Mouse (Mus musculus) hindbrain, embryonic 13.5 days (tissue): Measurements from ENCODE around the gene Pfn1. TPM values are rescaled to one million over a fixed set of nuclear protein-coding genes. Genes with fewer than 3 reads are reported as not detected.
A peak's percentile ranks its signal among the peaks of the same experiment; 100 is the strongest.

Experiments
- ATAC-seq: fragments of 200-750 bp; cut with Nextera tagmentation; 2 replicates; pipeline ENCODE4 v1.8.0; 2017; ENCODE audit warnings: moderate TSS enrichment; ENCODE audit not compliant: low FRiP score
- H3K27ac ChIP-seq: fragments of 300-500 bp; sonication (generic); 2 replicates; pipeline ENCODE4 v1.5.1; 2015; ENCODE audit warnings: inconsistent platforms, mild to moderate bottlenecking, moderate library complexity
- H3K27me3 ChIP-seq: fragments of 300-500 bp; sonication (generic); 2 replicates; pipeline ENCODE4 v1.6.1; 2015; ENCODE audit warnings: mild to moderate bottlenecking, inconsistent platforms
- H3K36me3 ChIP-seq: fragments of 300-500 bp; sonication (generic); 2 replicates; pipeline ENCODE4 v1.6.1; 2015; ENCODE audit warnings: mild to moderate bottlenecking, inconsistent platforms
- H3K4me1 ChIP-seq: fragments of 300-500 bp; sonication (generic); replicated peaks from 2 replicates; pipeline ENCODE4 v1.6.1; 2015; ENCODE audit warnings: inconsistent platforms
- H3K4me2 ChIP-seq: fragments of 300-500 bp; sonication (generic); 2 replicates; pipeline ENCODE4 v1.6.1; 2015; ENCODE audit warnings: inconsistent platforms, mild to moderate bottlenecking, moderate library complexity
- H3K4me3 ChIP-seq: fragments of 300-500 bp; sonication (generic); 2 replicates; pipeline ENCODE4 v1.5.1; 2015; ENCODE audit warnings: mild to moderate bottlenecking, inconsistent platforms
- H3K9ac ChIP-seq: fragments of 300-500 bp; sonication (generic); 2 replicates; pipeline ENCODE4 v1.6.1; 2015; ENCODE audit warnings: mild to moderate bottlenecking, inconsistent platforms
- H3K9me3 ChIP-seq: fragments of 300-500 bp; sonication (generic); 2 replicates; pipeline ENCODE4 v1.6.1; 2016; ENCODE audit warnings: inconsistent platforms
- whole genome bisulfite sequencing: fragments of 180-500 bp; shearing (Covaris S2); methylation state at CpG from one replicate; pipeline ENCODE4 v1.1.7; 2015; 5-methylcytosine and 5-hydroxymethylcytosine counted together
- polyA plus RNA-seq: library from polyadenylated mRNA; unstranded; fragments of >200 nt; fragmentation: Nextera tagmentation; extraction: Ambion mirVana; gene quantifications from 2 replicates; pipeline ENCODE4 v1.2.1, GENCODE M21; 2015

The Pfn1 gene
- polyA plus RNA-seq, 1 experiment from 2014 or later: 865 TPM

DNA sequence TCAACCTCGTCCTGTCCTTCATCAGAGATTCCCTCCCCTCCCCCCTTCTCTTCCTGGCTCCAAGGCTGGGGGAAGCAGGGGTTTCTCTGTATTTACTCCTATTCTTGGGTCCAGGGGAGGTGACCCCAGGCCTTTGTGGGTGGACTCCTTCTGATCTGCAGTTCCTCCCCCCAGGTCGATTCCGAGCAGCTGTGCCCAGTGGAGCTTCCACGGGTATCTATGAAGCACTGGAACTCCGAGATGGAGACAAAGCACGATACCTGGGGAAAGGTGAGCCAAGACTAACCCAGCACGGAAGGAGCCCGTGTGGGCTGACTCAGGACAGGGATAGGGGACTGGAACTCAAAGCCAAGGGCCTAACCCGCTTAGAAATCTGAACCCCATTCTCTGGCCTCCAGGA is 3.5 kb upstream of the Pfn1 start:
- WGBS: 69% methylated on average over 9 of the region's 9 CpGs
- no peak overlapping the region for H3K4me3 ChIP-seq
- peaks cover 31% of the 10 kb centered on the region for H3K36me3 ChIP-seq
- no peak for ATAC-seq
- no peak overlapping the region for H3K9ac ChIP-seq
- 0 out of 2 replicates have a peak, but pooled peaks cover 4% of the 10 kb centered on the region for H3K27me3 ChIP-seq
- H3K4me1 ChIP-seq: peaks cover 26% of the 10 kb centered on the region
- H3K9me3 ChIP-seq: no peaks in the 10 kb centered on the region
- no peak overlapping the region for H3K4me2 ChIP-seq
- H3K27ac ChIP-seq: no peak overlapping the region

DNA sequence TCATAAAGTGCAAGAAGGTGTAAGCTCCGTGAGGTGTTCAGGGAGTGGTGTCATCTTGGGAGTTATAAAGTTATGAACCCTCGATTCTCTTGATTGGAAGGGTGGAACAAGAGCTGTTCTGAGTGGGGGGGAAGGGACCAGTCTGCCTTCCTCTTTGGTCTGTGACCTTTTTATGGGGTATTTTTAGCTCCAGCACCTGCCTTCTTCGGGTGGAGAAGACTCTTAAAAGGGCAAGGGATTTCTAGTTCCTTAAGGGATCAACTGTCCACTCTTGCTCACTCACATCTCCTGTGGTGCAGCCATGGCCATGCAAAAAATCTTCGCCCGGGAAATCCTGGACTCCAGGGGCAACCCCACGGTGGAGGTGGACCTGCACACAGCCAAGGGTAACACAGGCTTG is 3.1 kb upstream of the Pfn1 start:
- H3K9ac ChIP-seq: no peak overlapping the region
- no peak for ATAC-seq

DNA sequence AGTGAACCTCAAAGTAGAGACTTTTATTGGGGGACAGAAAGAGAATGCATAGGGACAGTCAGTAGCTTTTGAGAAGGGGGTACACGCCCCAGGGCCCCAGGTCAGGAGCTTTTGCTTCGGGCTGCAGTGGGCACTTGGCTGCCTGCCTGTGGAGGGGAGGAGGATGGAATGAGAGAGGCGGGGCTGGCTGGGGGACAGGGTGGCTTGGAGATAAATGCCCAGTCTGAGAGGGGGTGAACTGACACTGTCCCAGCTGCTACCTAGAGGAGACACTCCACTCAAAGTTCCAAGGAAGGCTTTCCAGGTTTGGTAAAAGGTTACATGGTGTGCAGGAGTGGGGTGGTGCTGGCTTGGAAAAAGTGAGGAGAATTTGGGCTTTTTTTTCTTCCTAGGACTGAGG is 2.5 kb upstream of the Pfn1 start, which contains the start of gene Eno3:
Gene Eno3, plus strand, starts transcription at position 239 of the 400 bp plus-strand sequence.
- WGBS: 7% methylated on average over 3 of the region's 3 CpGs
- Histone ChIP-seq H3K4me1 (peaks cover 37% of the 10 kb centered on the region), H3K9me3 (no peaks in the 10 kb centered on the region), H3K36me3 (peaks cover 28% of the 10 kb centered on the region), H3K27ac (peak within 1 kb of the TSS; percentile 99; the same call in 1 of the 2 replicates), H3K9ac (peak within 1 kb of the TSS; percentile 99), H3K4me3 (peak within 1 kb of the TSS; percentile 100), H3K27me3 (0 out of 2 replicates have a peak, but pooled peaks cover 4% of the 10 kb centered on the region), H3K4me2 (peak within 1 kb of the TSS; percentile 89)
- no peak for ATAC-seq

More for the DNA sequence above, 3.1 kb upstream of the Pfn1 start:
- H3K27ac ChIP-seq: no peak overlapping the region
- H3K9me3 ChIP-seq: no peaks in the 10 kb centered on the region
- no peak overlapping the region for H3K4me2 ChIP-seq
- H3K4me3 ChIP-seq: no peak overlapping the region
- H3K27me3 ChIP-seq: 0 out of 2 replicates have a peak, but pooled peaks cover 4% of the 10 kb centered on the region
- peaks cover 31% of the 10 kb centered on the region for H3K4me1 ChIP-seq
- H3K36me3 ChIP-seq: peaks cover 29% of the 10 kb centered on the region
- WGBS: 60% methylated on average over 6 of the region's 6 CpGs

DNA sequence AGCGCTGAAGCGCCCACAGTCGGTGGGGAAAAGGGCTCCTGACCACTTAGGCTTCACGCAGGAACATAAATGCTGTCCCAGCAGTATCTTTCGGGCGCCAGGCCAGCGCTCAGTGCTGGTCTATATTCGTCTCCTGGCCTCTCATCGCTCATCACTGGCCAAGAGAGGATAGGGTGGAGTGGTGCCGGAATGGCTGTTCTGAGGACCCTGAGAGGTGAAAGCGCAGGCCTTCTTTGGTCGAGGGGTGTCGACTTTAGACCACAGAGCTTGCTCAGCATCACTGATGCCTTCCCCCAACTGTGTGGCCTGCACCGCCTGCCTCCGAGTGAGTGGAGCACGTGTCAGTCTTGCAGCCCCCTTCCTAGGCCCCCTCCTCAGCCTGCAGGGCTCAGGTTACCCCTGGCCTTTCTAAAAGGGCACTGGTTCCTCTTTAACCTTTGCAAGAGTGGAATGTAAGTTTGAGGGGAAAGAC is 2.0 kb upstream of the Pfn1 start:
- Histone ChIP-seq H3K36me3 (peaks cover 30% of the 10 kb centered on the region), H3K27me3 (0 out of 2 replicates have a peak, but pooled peaks cover 4% of the 10 kb centered on the region), H3K4me1 (peaks cover 41% of the 10 kb centered on the region), H3K9me3 (no peaks in the 10 kb centered on the region), H3K27ac (0 out of 2 replicates have a peak overlapping the region, but pooled peaks have one; percentile 99), H3K9ac (peak overlapping the region; percentile 99), H3K4me3 (peak overlapping the region; percentile 100), H3K4me2 (peak overlapping the region; percentile 89)
- no peak for ATAC-seq
- 3% methylated on average over 16 of the region's 16 CpGs for WGBS

DNA sequence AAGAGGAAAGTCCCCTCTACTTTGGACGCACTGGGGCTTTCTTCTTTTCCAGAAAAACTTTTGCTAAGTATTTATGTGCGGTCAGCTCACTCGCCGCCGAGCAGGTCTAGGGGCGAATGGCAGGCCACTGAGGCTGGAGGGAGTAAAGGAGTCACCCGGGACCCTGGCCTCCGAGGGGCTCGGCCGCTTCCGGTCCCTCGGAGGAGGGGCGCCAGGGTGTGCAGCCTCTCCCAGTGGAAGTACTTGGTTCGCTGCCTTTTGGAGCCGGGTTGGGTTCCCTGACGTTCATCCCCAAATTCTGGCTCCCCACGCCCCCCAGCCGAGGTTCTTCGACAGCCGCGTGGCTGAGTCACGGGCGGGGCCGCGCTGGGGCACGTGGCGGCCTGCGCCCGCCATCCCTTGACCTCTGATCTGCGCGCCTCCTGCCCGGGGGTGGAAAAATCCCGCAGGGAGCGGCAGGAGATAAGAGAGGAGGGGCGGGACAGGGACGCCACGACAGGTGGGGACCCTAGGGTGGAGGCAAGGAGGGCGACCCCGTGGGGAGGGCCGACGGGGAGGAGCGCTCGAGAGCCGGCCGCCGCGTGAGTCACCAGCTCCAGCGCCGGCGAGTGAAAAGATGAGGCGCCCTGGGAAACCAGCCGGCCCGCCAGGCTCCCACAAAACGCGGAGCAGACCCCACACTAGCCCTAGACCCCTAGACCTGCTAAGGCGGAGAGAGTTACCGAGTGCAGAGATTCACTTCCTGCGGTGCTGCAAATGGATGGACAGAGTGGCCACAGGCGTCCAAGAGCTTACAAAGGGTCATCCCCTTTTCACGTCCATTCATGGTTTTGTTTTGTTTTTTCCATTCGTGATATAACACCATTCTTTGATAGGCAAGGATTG is 1.4 kb upstream of the Pfn1 start:
- no peaks in the 10 kb centered on the region for H3K9me3 ChIP-seq
- H3K36me3 ChIP-seq: peaks cover 30% of the 10 kb centered on the region
- ATAC-seq: no peak
- H3K9ac ChIP-seq: peak overlapping the region; percentile 99
- peak overlapping the region; percentile 89 for H3K4me2 ChIP-seq
- H3K27me3 ChIP-seq: 0 out of 2 replicates have a peak, but pooled peaks cover 4% of the 10 kb centered on the region
- under 1% methylated on average over 61 of the region's 61 CpGs for WGBS
- peaks cover 46% of the 10 kb centered on the region for H3K4me1 ChIP-seq
- H3K27ac ChIP-seq: peak overlapping the region; percentile 99
- H3K4me3 ChIP-seq: peak overlapping the region; percentile 100

DNA sequence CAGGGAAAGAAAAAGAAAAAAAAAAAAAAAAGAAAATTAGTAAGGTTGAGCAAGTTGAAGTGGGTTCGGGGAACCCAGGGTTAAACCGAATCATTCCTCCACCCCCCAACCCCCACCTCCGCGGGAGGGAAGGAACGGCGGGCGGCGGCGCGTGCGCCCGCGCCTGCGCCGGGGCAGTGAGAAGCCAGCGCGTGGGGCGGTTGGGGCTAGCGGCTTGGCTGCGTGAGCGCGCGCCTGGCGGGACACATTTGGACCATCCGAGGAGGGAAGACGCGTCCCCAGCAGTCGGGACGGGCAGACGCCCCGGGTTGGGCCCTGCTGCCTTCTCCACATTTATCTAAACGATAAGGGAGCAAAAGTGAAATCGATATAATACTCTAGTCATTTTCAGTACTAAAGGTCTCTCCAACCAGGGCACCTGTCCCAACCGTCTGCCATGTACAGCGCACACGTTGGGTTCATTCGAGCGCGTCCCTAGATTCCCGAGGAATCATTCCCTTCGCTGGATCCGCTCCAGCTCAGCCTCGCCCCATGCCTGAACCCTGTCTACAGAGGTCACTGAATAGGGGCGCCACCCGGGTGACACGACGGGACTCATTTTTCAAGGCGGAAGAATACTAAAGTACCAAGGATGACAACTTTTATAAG is 603 bp upstream of the Pfn1 start:
- under 1% methylated on average over 48 of the region's 48 CpGs for WGBS
- H3K27me3 ChIP-seq: 0 out of 2 replicates have a peak, but pooled peaks cover 4% of the 10 kb centered on the region
- no peaks in the 10 kb centered on the region for H3K9me3 ChIP-seq
- peak overlapping the region; percentile 89 for H3K4me2 ChIP-seq
- peaks cover 52% of the 10 kb centered on the region for H3K4me1 ChIP-seq
- H3K4me3 ChIP-seq: peak overlapping the region; percentile 100
- H3K9ac ChIP-seq: peak overlapping the region; percentile 99
- peak overlapping the region; percentile 99 for H3K27ac ChIP-seq
- H3K36me3 ChIP-seq: peaks cover 33% of the 10 kb centered on the region
- peak; percentile 61 for ATAC-seq

DNA sequence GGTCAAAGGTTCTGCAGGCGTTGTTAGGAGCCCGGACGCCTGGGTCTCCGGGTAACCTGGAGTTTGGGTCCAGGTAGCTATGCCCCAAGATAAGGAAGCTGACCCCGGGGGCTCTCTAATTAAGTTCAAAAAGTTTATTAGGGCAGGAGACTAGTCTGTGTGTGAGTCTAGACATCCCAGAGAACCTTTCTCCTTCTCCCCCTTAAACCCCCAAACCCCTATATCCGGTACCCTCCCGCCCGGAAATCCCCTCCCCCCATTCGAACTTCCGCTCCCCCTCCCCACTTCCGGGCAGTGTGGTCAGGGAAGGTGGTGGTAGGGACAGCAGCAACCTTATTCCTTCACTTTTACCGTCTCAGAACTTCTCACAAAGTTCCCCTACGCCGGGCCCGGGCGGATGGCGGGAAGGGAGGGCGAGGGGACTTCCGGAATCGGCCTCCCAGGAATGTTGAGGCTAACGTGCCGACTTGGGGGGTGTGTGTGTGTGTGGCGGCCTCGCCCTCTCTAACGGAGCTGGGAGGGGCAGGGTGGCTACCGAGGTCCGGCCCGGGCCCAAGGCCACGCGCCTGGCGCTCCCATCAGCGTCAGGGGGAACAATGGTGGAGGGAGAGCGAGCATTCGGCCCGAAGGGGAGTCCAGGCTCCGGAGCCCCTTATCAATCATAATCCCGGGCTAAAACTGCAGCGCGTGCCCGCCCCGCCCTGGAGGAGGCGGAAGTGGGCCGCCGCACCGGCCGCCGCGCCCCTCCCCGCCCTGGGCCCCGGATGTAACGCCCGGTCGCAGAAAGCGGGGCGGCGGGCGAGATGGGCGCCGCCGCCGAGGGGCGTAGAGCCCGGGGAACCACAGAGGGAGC is 873 bp downstream of the Pfn1 start:
- Histone ChIP-seq H3K27me3 (0 out of 2 replicates have a peak, but pooled peaks cover 4% of the 10 kb centered on the region), H3K27ac (peak overlapping the region; percentile 99), H3K4me1 (peaks cover 65% of the 10 kb centered on the region), H3K9ac (peak overlapping the region; percentile 99), H3K9me3 (no peaks in the 10 kb centered on the region), H3K4me2 (peak overlapping the region; percentile 89), H3K4me3 (peak overlapping the region; percentile 100), H3K36me3 (peaks cover 39% of the 10 kb centered on the region)
- ATAC-seq: peak; percentile 60
- WGBS: under 1% methylated on average over 50 of the region's 63 CpGs

DNA sequence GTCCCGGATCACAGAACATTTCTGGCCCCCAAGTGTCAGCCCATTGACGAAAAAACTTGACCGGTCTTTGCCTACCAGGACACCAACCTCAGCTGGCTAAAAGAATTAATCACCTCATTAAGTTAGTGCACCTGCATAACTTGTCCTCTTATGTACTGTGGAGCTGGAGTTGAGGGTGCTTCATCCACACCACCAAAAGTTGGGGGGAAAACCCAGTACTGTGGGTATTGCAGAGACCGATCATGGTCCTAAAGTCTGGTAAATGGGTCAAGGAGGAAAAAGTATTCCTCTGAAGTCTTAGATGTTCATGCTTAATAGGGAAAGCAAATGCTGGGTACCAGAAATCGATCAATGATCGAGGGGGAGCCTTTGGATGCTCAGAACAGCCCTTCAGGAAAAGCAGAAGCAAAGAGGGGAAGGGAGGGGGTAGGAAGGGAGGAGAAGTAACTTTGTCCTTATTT is 1.5 kb downstream of the Pfn1 start:
- no peaks in the 10 kb centered on the region for H3K9me3 ChIP-seq
- peak overlapping the region; percentile 99 for H3K27ac ChIP-seq
- peaks cover 72% of the 10 kb centered on the region for H3K4me1 ChIP-seq
- H3K4me2 ChIP-seq: peak overlapping the region; percentile 89
- 0 out of 2 replicates have a peak, but pooled peaks cover 4% of the 10 kb centered on the region for H3K27me3 ChIP-seq
- 65% methylated on average over 6 of the region's 6 CpGs for WGBS
- H3K4me3 ChIP-seq: peak overlapping the region; percentile 100
- ATAC-seq: no peak
- peak overlapping the region; percentile 99 for H3K9ac ChIP-seq
- H3K36me3 ChIP-seq: peaks cover 39% of the 10 kb centered on the region

DNA sequence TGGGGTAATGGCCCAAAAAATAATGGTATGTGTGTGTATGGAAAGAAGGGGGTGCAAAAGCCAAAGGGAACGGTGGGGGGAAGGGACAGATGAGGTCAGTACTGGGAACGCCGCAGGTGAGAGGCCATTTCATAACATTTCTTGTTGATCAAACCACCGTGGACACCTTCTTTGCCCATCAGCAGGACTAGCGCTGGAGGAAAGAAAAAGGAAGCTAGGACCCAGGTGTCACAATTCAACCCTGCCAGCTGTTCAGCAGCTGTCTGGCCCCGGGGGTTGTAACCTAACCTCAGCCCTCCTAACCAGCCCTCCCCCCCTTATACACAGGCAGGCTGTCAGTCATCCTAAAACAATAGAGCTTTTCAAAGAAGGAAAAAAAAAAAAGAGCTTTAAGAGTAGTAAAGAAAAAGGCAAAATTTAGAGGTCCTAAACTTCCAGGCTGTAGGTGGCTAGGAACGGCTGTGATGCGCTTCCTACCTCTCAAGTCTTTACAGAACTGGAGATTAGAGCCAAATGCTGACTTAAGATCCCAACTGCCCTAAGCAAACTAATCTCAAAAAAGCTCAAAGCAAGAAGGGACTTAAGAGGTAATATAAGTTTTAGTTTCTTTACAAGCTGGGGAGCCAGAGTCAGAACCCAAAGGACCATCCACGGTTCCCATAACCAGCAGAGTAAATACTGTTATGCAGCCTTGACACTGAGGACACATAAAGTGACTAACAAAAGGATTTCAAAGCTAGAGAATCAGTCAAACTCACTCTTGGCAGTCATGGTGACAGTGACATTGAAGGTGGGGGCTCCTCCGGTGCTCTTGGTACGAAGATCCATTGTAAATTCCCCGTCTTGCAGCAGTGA is 2.2 kb downstream of the Pfn1 start:
- WGBS: 71% methylated on average over 12 of the region's 12 CpGs
- Histone ChIP-seq H3K4me3 (peak overlapping the region; percentile 100), H3K9me3 (no peaks in the 10 kb centered on the region), H3K36me3 (peaks cover 39% of the 10 kb centered on the region), H3K27ac (peak overlapping the region; percentile 99; the same call in 1 of the 2 replicates), H3K4me2 (peak overlapping the region; percentile 89), H3K27me3 (0 out of 2 replicates have a peak, but pooled peaks cover 4% of the 10 kb centered on the region), H3K4me1 (peaks cover 74% of the 10 kb centered on the region), H3K9ac (peak overlapping the region; percentile 99)
- no peak for ATAC-seq

DNA sequence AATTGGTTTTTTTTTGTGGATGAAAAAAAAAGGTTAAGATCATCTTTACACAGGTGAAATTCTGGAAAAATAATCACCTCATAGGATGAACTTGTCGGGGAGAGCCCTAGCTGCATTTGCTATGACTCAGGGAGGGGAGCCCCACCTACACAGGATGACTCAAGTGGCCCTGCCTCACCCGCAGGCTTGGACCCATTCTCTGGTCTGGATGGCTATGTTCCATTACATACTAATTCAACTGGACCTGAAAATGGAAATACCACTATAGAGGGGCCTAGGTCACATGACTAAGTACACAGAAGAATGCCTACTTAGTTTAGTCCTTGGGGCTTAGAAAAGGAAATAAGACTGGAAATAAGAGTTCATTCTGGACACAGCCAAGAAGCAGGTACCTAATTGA is 3.1 kb downstream of the Pfn1 start:
- peak overlapping the region; percentile 8; the same call in 1 of the 2 replicates for H3K4me3 ChIP-seq
- H3K4me2 ChIP-seq: peak overlapping the region; percentile 10; the same call in 1 of the 2 replicates
- H3K27me3 ChIP-seq: no peaks in the 10 kb centered on the region
- H3K9ac ChIP-seq: no peak overlapping the region
- H3K27ac ChIP-seq: no peak overlapping the region
- H3K9me3 ChIP-seq: no peaks in the 10 kb centered on the region
- 86% methylated on average over 2 of the region's 2 CpGs for WGBS
- H3K4me1 ChIP-seq: peaks cover 69% of the 10 kb centered on the region
- peaks cover 39% of the 10 kb centered on the region for H3K36me3 ChIP-seq
- ATAC-seq: no peak
